Mouse (Mus musculus): ENCODE measurements at regions not wholly inside any gene's neighbourhood (a gene's known extent, or its start where the extent isn't known, plus 50 kb on each side); places are given as distances from the start of the nearest gene placed in this dataset.
"Not testable (repeated sequence)": the region's sequence is repeated elsewhere in the genome, so short reads cannot be mapped to it uniquely, and the experiment has no call there.

GRCm38 (mm10) chr17:6489926-6490564, 60.1 kb downstream of the Dynlt1b start:
- WGBS, result under 1% methylated on average over 17 of the region's 52 CpGs
- H3K27ac ChIP-seq (ENCODE audit: low read depth, low read length); H3K27me3 ChIP-seq (ENCODE audit: control insufficient read depth, insufficient read depth, low read length); H3K4me1 ChIP-seq (replicated peaks; ENCODE audit: control insufficient read depth, insufficient read depth, low read length); H3K36me3 ChIP-seq (ENCODE audit: control insufficient read depth, insufficient read depth, low read length); H3K9me3 ChIP-seq (ENCODE audit: control insufficient read depth, low read length): not testable (repeated sequence)
- DNase-seq (ENCODE audit: low spot score) (peak; percentile 47), ATAC-seq (ENCODE audit: low FRiP score) (peak; percentile 63)
- Histone ChIP-seq H3K4me3 (ENCODE audit: low read depth, low read length) (peak overlapping the region; percentile 21; the same call in 1 of the 2 replicates), H3K9ac (ENCODE audit: low read depth, low read length) (peak overlapping the region; percentile 23; the same call in 1 of the 2 replicates), H3K4me2 (replicated peaks; ENCODE audit: low read depth, low read length) (peak overlapping the region; percentile 44)

- not testable (repeated sequence) for H3K4me1 ChIP-seq (replicated peaks; ENCODE audit: control insufficient read depth, insufficient read depth, low read length); H3K4me3 ChIP-seq (ENCODE audit: low read depth, low read length); H3K27ac ChIP-seq (ENCODE audit: low read depth, low read length); H3K36me3 ChIP-seq (ENCODE audit: control insufficient read depth, insufficient read depth, low read length); H3K4me2 ChIP-seq (replicated peaks; ENCODE audit: low read depth, low read length); ATAC-seq (ENCODE audit: low FRiP score); H3K27me3 ChIP-seq (ENCODE audit: control insufficient read depth, insufficient read depth, low read length); DNase-seq (ENCODE audit: low spot score); H3K9ac ChIP-seq (ENCODE audit: low read depth, low read length); H3K9me3 ChIP-seq (ENCODE audit: control insufficient read depth, low read length)
- WGBS, result no CpG with 5 or more reads among the region's 15 CpGs
Measured at GRCm38 (mm10) chr17:6490565-6490935, 60.6 kb downstream of the Dynlt1b start.

DNA sequence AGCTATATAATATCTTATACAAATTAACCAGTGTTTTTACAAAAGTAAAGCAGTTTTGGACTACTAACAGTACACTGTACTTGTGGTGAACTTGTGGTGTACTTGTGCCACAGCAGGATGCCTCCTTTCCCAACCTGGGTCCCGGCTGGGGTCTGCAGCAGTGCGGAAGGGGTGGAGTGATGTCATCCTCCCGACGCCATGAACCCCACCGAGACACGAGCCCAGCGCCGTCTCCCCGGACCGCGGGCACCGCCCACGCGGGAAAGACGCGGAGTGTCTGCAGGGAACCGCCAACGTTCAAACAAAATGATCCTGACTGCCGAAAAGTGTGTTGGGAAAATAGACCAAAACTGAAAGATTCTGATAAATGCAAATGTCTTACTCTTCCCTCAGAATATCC, 62.6 kb downstream of the Dynlt1b start:
- DNase-seq (ENCODE audit: low spot score) (peak; percentile 56), ATAC-seq (ENCODE audit: low FRiP score) (peak; percentile 66; the same call in 1 of the 2 replicates)
- H3K9me3 ChIP-seq (ENCODE audit: control insufficient read depth, low read length); H3K9ac ChIP-seq (ENCODE audit: low read depth, low read length); H3K36me3 ChIP-seq (ENCODE audit: control insufficient read depth, insufficient read depth, low read length); H3K27me3 ChIP-seq (ENCODE audit: control insufficient read depth, insufficient read depth, low read length); H3K27ac ChIP-seq (ENCODE audit: low read depth, low read length); H3K4me1 ChIP-seq (replicated peaks; ENCODE audit: control insufficient read depth, insufficient read depth, low read length): not testable (repeated sequence)
- H3K4me3 ChIP-seq (ENCODE audit: low read depth, low read length), result peak overlapping the region; percentile 10; the same call in 1 of the 2 replicates
- WGBS, result 30% methylated on average over 19 of the region's 19 CpGs
- peak overlapping the region; percentile 17 for H3K4me2 ChIP-seq (replicated peaks; ENCODE audit: low read depth, low read length)

DNA sequence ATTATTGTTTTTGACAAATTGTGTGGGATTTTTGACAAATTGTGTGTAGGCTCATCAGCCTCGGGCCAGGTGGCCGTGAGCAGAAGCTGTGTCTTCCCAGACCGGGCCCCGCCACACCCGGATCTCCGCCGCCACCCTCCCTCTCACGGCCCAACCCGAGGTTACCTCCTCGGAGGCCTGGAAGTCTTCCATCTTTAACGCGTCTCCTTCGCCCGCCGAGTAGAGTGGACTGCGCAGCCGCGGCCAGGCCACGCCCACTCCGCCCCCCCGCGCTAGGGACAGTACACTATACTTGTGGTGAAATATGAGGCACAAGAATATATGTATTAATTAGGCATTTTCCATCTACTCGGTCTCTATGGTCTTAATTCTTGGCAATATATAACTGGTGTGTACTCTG, 63.0 kb downstream of the Dynlt1b start:
- H3K4me1 ChIP-seq (replicated peaks; ENCODE audit: control insufficient read depth, insufficient read depth, low read length); H3K27ac ChIP-seq (ENCODE audit: low read depth, low read length); H3K9me3 ChIP-seq (ENCODE audit: control insufficient read depth, low read length); H3K27me3 ChIP-seq (ENCODE audit: control insufficient read depth, insufficient read depth, low read length); H3K9ac ChIP-seq (ENCODE audit: low read depth, low read length); H3K4me2 ChIP-seq (replicated peaks; ENCODE audit: low read depth, low read length); H3K36me3 ChIP-seq (ENCODE audit: control insufficient read depth, insufficient read depth, low read length): not testable (repeated sequence)
- 29% methylated on average over 22 of the region's 23 CpGs for WGBS
- H3K4me3 ChIP-seq (ENCODE audit: low read depth, low read length), result peak overlapping the region; percentile 10; the same call in 1 of the 2 replicates
- peak; percentile 60; the same call in 1 of the 2 replicates for ATAC-seq (ENCODE audit: low FRiP score)
- DNase-seq (ENCODE audit: low spot score), result peak; percentile 68

- not testable (repeated sequence) for H3K9ac ChIP-seq (ENCODE audit: low read depth, low read length); H3K4me1 ChIP-seq (replicated peaks; ENCODE audit: control insufficient read depth, insufficient read depth, low read length); H3K36me3 ChIP-seq (ENCODE audit: control insufficient read depth, insufficient read depth, low read length); ATAC-seq (ENCODE audit: low FRiP score); H3K27ac ChIP-seq (ENCODE audit: low read depth, low read length); H3K4me3 ChIP-seq (ENCODE audit: low read depth, low read length); H3K4me2 ChIP-seq (replicated peaks; ENCODE audit: low read depth, low read length); DNase-seq (ENCODE audit: low spot score); H3K9me3 ChIP-seq (ENCODE audit: control insufficient read depth, low read length); H3K27me3 ChIP-seq (ENCODE audit: control insufficient read depth, insufficient read depth, low read length)
- WGBS, result 88% methylated on average over 9 of the region's 9 CpGs
Measured at GRCm38 (mm10) chr17:6496491-6496890, 66.6 kb downstream of the Dynlt1b start.

DNA sequence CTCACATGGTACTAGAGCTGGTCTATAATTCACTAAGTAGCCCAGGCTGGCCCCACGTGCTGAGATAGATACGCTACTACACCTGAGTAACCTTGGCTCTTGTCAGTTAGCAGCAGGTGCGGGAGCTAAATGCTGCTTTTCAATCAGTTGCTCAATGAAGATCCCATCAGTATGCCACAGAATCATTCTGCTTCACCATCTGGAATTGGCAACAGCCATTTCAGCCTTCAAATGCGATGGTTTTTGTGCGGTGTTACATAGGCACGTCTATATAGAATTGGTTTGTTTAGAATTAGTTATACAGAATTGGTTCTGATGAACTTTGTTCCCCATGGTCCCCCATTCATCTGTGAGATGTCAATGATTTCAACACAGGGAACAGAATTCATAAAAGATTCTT, 72.8 kb downstream of the Dynlt1b start:
- DNase-seq (ENCODE audit: low spot score); H3K4me1 ChIP-seq (replicated peaks; ENCODE audit: control insufficient read depth, insufficient read depth, low read length); H3K4me3 ChIP-seq (ENCODE audit: low read depth, low read length); H3K9me3 ChIP-seq (ENCODE audit: control insufficient read depth, low read length); H3K27me3 ChIP-seq (ENCODE audit: control insufficient read depth, insufficient read depth, low read length); H3K36me3 ChIP-seq (ENCODE audit: control insufficient read depth, insufficient read depth, low read length); H3K4me2 ChIP-seq (replicated peaks; ENCODE audit: low read depth, low read length); ATAC-seq (ENCODE audit: low FRiP score); H3K9ac ChIP-seq (ENCODE audit: low read depth, low read length); H3K27ac ChIP-seq (ENCODE audit: low read depth, low read length): not testable (repeated sequence)
- 88% methylated on average over 4 of the region's 6 CpGs for WGBS

DNA sequence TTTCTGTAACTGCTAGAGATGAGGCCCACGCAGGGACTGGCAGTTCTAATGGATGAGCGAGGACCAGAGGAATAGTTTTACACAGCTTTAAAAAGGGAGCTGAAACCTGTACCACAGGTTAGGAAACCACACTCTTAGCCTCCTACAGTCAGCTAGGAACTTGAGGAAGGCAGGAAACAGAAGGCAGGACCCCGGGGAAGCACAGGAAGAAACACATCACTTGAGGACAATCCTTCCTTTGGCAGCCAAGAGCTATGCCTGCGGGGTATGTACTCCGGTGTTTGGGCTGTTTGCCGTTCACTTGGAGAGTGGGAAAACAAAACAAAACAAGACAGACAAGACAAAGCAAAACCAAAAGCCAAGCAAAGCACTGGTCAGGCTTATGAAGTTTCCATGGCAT, 76.0 kb downstream of the Dynlt1b start:
- not testable (repeated sequence) for H3K4me1 ChIP-seq (replicated peaks; ENCODE audit: control insufficient read depth, insufficient read depth, low read length); H3K36me3 ChIP-seq (ENCODE audit: control insufficient read depth, insufficient read depth, low read length); H3K9ac ChIP-seq (ENCODE audit: low read depth, low read length); H3K27ac ChIP-seq (ENCODE audit: low read depth, low read length); ATAC-seq (ENCODE audit: low FRiP score); H3K4me2 ChIP-seq (replicated peaks; ENCODE audit: low read depth, low read length); H3K9me3 ChIP-seq (ENCODE audit: control insufficient read depth, low read length); H3K27me3 ChIP-seq (ENCODE audit: control insufficient read depth, insufficient read depth, low read length); H3K4me3 ChIP-seq (ENCODE audit: low read depth, low read length)
- DNase-seq (ENCODE audit: low spot score), result peak; percentile 0
- 87% methylated on average over 6 of the region's 6 CpGs for WGBS

DNA sequence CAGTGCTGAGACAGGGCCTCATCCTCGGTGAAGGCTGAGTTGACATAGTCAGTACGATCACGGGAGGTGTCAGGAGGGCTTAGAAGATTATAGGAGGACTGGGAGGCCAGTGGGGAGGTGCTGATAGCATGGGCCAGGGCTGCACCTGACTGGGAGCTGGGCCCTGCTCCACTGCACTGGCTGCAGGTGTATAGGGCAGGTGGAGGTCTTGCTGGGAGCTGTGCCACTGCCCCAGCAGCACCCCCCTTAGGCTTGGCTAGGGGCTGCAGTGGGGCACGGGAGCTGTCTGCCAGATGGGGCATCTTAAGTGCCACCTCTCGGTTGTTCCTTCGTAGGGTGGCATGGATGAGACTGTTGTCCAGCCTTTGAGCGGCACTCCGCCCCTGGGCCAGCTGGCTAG, 85.2 kb downstream of the Dynlt1b start:
- ATAC-seq (ENCODE audit: low FRiP score), result 0 out of 2 replicates have a peak, but pooled peaks have one; percentile 41
- not testable (repeated sequence) for H3K4me2 ChIP-seq (replicated peaks; ENCODE audit: low read depth, low read length); H3K27ac ChIP-seq (ENCODE audit: low read depth, low read length); H3K4me1 ChIP-seq (replicated peaks; ENCODE audit: control insufficient read depth, insufficient read depth, low read length); H3K9me3 ChIP-seq (ENCODE audit: control insufficient read depth, low read length); H3K9ac ChIP-seq (ENCODE audit: low read depth, low read length); H3K36me3 ChIP-seq (ENCODE audit: control insufficient read depth, insufficient read depth, low read length); H3K27me3 ChIP-seq (ENCODE audit: control insufficient read depth, insufficient read depth, low read length); H3K4me3 ChIP-seq (ENCODE audit: low read depth, low read length); DNase-seq (ENCODE audit: low spot score)
- WGBS, result 85% methylated on average over 5 of the region's 8 CpGs

DNA sequence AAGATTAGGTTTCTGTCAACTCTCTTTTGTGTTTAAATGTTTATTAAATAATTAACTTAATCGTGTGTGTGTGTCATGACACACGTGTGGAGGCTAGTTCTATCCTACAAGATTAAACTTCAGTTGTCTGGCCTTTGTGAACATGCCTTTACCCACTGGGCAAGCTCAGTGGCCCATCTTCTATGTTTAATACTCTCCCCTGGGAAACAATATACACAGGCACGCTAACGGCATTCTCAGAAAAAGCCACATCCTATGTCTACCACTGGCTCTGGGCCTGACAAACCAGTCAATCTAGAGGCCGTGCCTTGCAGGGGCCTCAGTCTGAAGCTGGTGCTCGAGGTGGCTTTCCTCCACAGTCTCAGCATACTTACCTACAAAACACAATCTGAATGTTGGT, 82.4 kb upstream of the Dynlt1c start:
- not testable (repeated sequence) for H3K9me3 ChIP-seq (ENCODE audit: control insufficient read depth, low read length); H3K4me2 ChIP-seq (replicated peaks; ENCODE audit: low read depth, low read length); H3K4me1 ChIP-seq (replicated peaks; ENCODE audit: control insufficient read depth, insufficient read depth, low read length); H3K27me3 ChIP-seq (ENCODE audit: control insufficient read depth, insufficient read depth, low read length); H3K27ac ChIP-seq (ENCODE audit: low read depth, low read length); H3K4me3 ChIP-seq (ENCODE audit: low read depth, low read length); H3K36me3 ChIP-seq (ENCODE audit: control insufficient read depth, insufficient read depth, low read length); H3K9ac ChIP-seq (ENCODE audit: low read depth, low read length); DNase-seq (ENCODE audit: low spot score); ATAC-seq (ENCODE audit: low FRiP score)
- WGBS, result 84% methylated on average over 5 of the region's 6 CpGs

Measured in hindbrain, embryonic 11.5 days (tissue).